In the genomic region with DNA sequence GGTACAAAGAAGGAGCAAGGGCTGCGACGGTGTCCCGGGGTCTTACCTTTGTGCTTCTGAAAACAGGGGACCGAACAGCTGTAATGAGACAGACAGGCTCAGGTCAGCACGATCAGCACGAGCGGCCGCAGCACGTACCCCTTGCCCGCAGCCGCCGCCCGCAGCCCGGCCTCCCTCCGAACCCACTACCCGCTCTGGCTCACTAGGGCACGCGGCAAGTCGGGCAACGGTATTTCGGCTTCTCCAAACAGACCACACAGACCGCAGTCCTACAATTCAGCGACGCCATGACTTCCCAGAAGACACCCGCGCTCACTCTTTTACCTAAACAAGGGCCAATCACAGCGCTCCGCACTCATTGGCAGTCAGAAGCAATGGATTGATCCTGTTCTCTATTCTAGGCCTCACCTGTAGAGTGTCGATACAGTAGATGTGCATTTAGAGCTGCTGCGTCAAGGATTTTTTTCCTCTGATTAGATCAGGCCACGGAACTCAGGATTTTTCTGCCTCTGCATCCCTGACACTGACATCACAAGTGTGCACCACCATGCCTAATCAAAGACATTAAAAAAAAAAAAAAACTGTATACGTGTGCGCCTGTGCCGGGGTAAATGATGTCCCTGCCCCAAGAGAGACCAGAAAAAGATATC, we compare ENCODE assay signal across 1 mouse cellular context.
TF ChIP-seq lines count a peak whose summit lies in the region.

A gene (minus strand): TSS at position 314 of the 650 bp plus-strand sequence.

TF ChIP-seq in CH12.LX, 34 proteins besides CTCF, POLR2A, EP300 and RAD21 (continued from another document):
- TF ChIP-seq BHLHE40 (IDR thresholded peaks at IDR 0.05; ENCODE audit: low read depth, low read length) (peak; percentile 32; the same call in 1 of the 2 replicates), POLR2AphosphoS2 (IDR thresholded peaks at IDR 0.05; ENCODE audit: low read depth, low read length) (peak; percentile 55; the same call in 1 of the 2 replicates), ZC3H11A (IDR thresholded peaks at IDR 0.05; ENCODE audit: low read depth, low read length) (no peak), USF2 (conservative IDR thresholded peaks at IDR 0.05; ENCODE audit: low read depth, low read length) (0 out of 2 replicates have a peak, but pooled peaks have one; percentile 22), E2F4 (IDR thresholded peaks at IDR 0.05; ENCODE audit: insufficient replicate concordance, low read depth, low read length) (peak; percentile 93; the same call in 1 of the 2 replicates), ELF1 (IDR thresholded peaks at IDR 0.05; ENCODE audit: low read depth, low read length) (peak; percentile 80), CHD2 (IDR thresholded peaks at IDR 0.05; ENCODE audit: low read length) (peak; percentile 80; the same call in 1 of the 2 replicates), KAT2A (IDR thresholded peaks at IDR 0.05; ENCODE audit: insufficient replicate concordance, low read length) (peak; percentile 95; the same call in 1 of the 2 replicates), PAX5 (IDR thresholded peaks at IDR 0.05; ENCODE audit: low read length) (no peak), HCFC1 (IDR thresholded peaks at IDR 0.05; ENCODE audit: low read depth, low read length) (peak; percentile 96), MYC (IDR thresholded peaks at IDR 0.05; ENCODE audit: low read depth, low read length) (peak; percentile 78; the same call in 1 of the 2 replicates), TBP (conservative IDR thresholded peaks at IDR 0.05; ENCODE audit: low read depth, low read length) (peak; percentile 94), ZNF384 (IDR thresholded peaks at IDR 0.05; ENCODE audit: low read depth, low read length) (peak; percentile 79), TCF12 (IDR thresholded peaks at IDR 0.05; ENCODE audit: low read depth, low read length) (peak; percentile 74), GABPA (IDR thresholded peaks at IDR 0.05; ENCODE audit: insufficient replicate concordance, low read depth, low read length) (peak; percentile 66; the same call in 1 of the 2 replicates), ZKSCAN1 (IDR thresholded peaks at IDR 0.05; ENCODE audit: borderline replicate concordance, low read depth, low read length) (no peak; the same call in 1 of the 2 replicates), MAZ (IDR thresholded peaks at IDR 0.05; ENCODE audit: low read depth, low read length) (no peak), MAX (IDR thresholded peaks at IDR 0.05; ENCODE audit: low read length) (peak; percentile 58), NELFE (IDR thresholded peaks at IDR 0.05; ENCODE audit: low read depth, low read length) (peak; percentile 94), IRF4 (IDR thresholded peaks at IDR 0.05; ENCODE audit: low read depth, low read length) (0 out of 2 replicates have a peak, but pooled peaks have one; percentile 57), ZMIZ1 (IDR thresholded peaks at IDR 0.05; ENCODE audit: low read depth, low read length) (peak; percentile 59; the same call in 1 of the 2 replicates), JUND (conservative IDR thresholded peaks at IDR 0.05; ENCODE audit: low read depth, low read length) (peak; percentile 25; the same call in 1 of the 2 replicates), MAFK (IDR thresholded peaks at IDR 0.05; ENCODE audit: insufficient replicate concordance, low read length) (peak; percentile 73; the same call in 1 of the 2 replicates), RCOR1 (conservative IDR thresholded peaks at IDR 0.05; ENCODE audit: low read depth, low read length) (no peak), MEF2A (IDR thresholded peaks at IDR 0.05; ENCODE audit: borderline replicate concordance, low read depth, low read length) (peak; percentile 55), SMC3 (IDR thresholded peaks at IDR 0.05; ENCODE audit: low read depth, low read length) (no peak), JUN (IDR thresholded peaks at IDR 0.05; ENCODE audit: insufficient read depth, low read depth, low read length) (no peak), NRF1 (IDR thresholded peaks at IDR 0.05; ENCODE audit: low read depth, low read length) (peak; percentile 64), UBTF (IDR thresholded peaks at IDR 0.05; ENCODE audit: low read depth, low read length) (no peak), ETS1 (conservative IDR thresholded peaks at IDR 0.05; ENCODE audit: low read depth, low read length) (no peak), SIN3A (IDR thresholded peaks at IDR 0.05; ENCODE audit: low read length) (peak; percentile 100)
